Mouse (Mus musculus) embryonic fibroblast, embryonic 13.5 days (primary cell): ENCODE results near the gene Sumo2. TPM values are rescaled to one million over a fixed set of nuclear protein-coding genes. Genes with fewer than 3 reads are reported as not detected.
"Not testable (repeated sequence)": the region's sequence is repeated elsewhere in the genome, so short reads cannot be mapped to it uniquely, and the experiment has no call there.

Experiments used
- H3K27ac ChIP-seq: 2 replicates; pipeline ENCODE4 v1.5.1; 2012; ENCODE audit warnings: low read length, control low read depth, inconsistent platforms; ENCODE audit not compliant: insufficient read depth
- H3K4me1 ChIP-seq: 2 replicates; pipeline ENCODE4 v1.6.1; 2011; ENCODE audit warnings: low read length; ENCODE audit not compliant: control insufficient read depth, insufficient read depth
- H3K4me3 ChIP-seq: 2 replicates; pipeline ENCODE4 v1.5.1; 2011; ENCODE audit warnings: mild to moderate bottlenecking, control low read depth, low read length; ENCODE audit not compliant: insufficient read depth
- CTCF ChIP-seq: IDR thresholded peaks from 2 replicates; pipeline ENCODE4 v1.5.1; 2011; ENCODE audit warnings: mild to moderate bottlenecking, control low read depth, low read length, moderate library complexity, borderline replicate concordance; ENCODE audit not compliant: insufficient read depth
- POLR2A ChIP-seq: IDR thresholded peaks from 2 replicates; pipeline ENCODE4 v1.6.1; 2011; ENCODE audit warnings: low read depth, mild to moderate bottlenecking, control low read depth, low read length, moderate library complexity
- polyA plus RNA-seq: library from polyadenylated mRNA; stranded (reverse); fragments of >200 nt; gene quantifications from 2 replicates; pipeline ENCODE4 v1.2.4, GENCODE M21; 2011; ENCODE audit warnings: low read depth; ENCODE audit not compliant: missing spikeins, insufficient read length

Sumo2 gene
- polyA plus RNA-seq, 1 experiment, result 505 TPM

DNA sequence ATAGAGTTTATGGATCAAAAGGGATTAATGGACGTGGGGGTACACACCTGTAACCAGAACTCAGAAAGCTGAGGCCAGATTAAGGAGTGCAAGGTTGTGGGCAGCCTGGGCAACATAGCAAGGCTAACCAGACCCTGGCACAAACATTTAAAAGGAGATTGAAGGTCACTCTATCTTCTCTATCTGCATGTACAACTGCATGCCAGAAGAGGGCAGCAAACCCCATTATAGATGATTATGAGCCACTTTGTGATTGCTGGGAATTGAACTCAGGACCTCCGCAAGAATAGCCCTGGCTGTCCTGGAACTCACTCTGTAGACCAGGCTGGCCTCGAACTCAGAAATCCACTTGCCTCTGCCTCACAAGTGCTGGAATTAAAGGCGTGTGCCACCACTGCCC, 16.7 kb upstream of the Sumo2 start:
- Histone ChIP-seq H3K4me1 (no peaks in the 10 kb centered on the region), H3K4me3 (no peak overlapping the region), H3K27ac (no peak overlapping the region)
- TF ChIP-seq CTCF (no peak), POLR2A (no peak)

DNA sequence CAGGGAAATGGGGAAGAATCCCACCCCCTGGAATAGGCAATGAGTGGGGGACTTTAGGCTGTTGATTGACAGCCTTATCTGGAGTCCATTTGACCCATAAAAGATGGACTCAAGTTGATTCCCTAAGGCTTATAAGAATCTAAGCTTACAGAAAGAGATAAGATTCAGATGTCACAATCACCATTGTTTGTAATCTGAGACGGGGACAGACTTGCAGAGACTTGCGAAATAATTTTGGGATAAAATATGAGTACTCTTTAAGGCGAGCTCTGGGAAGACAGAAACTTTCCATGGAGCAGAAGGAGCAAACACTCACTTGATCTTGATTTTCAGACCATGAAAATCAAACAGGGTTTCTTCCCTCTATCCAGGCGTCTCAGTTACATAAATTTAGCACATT, 7.5 kb upstream of the Sumo2 start:
- no peak for TF ChIP-seq CTCF
- no peak for TF ChIP-seq POLR2A
- no peaks in the 10 kb centered on the region for H3K4me1 ChIP-seq
- H3K4me3 ChIP-seq, result no peak overlapping the region
- H3K27ac ChIP-seq, result no peak overlapping the region

GRCm38 (mm10) chr11:115538045-115538444, 2.0 kb upstream of the Sumo2 start:
- H3K27ac ChIP-seq, result no peak overlapping the region
- TF ChIP-seq CTCF (no peak), POLR2A (no peak)
- H3K4me1 ChIP-seq, result no peaks in the 10 kb centered on the region
- no peak overlapping the region for H3K4me3 ChIP-seq

GRCm38 (mm10) chr11:115536856-115537568, 936 bp upstream of the Sumo2 start:
- Histone ChIP-seq H3K4me1 (no peaks in the 10 kb centered on the region), H3K27ac (peak overlapping the region; percentile 77), H3K4me3 (no peak overlapping the region)
- TF ChIP-seq POLR2A, result 0 out of 2 replicates have a peak, but pooled peaks have one; percentile 23
- TF ChIP-seq CTCF, result no peak

- Histone ChIP-seq H3K4me3 (peak overlapping the region; percentile 91), H3K27ac (peak overlapping the region; percentile 87), H3K4me1 (no peaks in the 10 kb centered on the region)
- TF ChIP-seq CTCF (no peak), POLR2A (no peak)
Observed at GRCm38 (mm10) chr11:115535401-115536037, 557 bp downstream of the Sumo2 start.

DNA sequence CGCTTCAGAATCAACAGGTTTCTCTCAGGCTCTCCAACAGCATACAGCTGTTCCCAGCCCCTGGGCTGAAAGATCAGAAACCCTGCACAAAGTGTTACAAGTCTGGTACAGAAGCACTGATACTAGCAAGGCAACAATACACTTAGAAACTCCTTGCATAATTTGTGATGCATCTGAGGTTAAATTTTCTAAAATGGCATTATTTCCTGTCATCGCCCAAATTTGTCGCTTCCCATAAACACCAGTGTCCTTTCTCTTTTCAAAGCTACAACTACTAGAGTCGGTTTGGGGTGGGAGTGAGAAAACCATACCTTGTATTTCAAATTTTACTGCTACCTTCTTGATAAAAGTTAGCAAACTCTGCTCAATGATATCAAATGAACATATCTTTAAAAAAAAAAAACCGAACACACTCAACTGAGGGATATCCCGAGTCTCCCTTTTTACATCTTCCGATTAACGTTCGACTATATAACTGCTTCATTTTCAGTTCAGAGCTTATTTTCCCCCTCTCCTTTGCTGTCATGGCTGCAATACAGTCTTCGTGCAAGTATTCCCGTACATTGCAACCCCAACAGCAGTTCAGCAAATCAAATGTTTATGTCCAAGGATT, 1.2 kb downstream of the Sumo2 start:
- TF ChIP-seq CTCF (no peak), POLR2A (no peak; the same call in 1 of the 2 replicates)
- H3K4me1 ChIP-seq, result no peaks in the 10 kb centered on the region
- 0 out of 2 replicates have a peak overlapping the region, but pooled peaks have one; percentile 87 for H3K27ac ChIP-seq
- H3K4me3 ChIP-seq, result peak overlapping the region; percentile 91

DNA sequence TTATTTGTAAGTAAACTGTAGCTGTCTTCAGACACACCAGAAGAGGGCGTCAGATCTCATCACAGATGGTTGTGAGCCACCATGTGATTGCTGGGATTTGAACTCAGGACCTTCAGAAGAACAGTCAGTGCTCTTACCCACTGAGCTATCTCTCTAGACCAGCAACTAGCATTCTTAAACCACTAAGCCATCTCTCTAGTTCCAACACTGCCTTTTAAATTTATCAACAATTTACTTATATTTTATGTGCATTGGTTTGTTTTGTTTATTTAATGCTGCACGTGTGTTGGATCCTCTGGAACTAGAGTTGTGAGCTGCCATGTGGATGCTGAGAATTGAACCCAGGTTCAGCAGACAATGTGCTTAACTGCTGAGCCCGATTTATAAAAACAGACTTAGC, 9.6 kb downstream of the Sumo2 start:
- H3K4me1 ChIP-seq, H3K27ac ChIP-seq, H3K4me3 ChIP-seq: not testable (repeated sequence)

DNA sequence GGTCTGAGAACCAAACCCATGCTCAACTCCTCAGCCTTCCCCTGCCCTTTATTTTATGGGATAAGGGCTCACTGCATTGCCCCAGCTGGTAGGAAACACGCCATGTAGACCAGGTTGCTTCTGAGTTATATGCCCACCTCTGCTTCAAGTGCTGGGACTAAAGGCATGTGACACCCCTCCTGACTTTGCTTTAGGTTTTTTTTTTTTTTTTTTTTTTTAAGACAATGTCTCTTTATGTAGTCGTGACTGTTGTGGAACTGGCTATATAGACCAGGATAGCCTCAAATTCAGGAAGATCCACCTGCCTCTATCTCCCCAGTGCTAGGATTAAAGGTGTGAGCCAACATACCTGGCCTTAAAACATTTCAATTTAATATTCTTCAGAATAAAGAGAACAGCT, 13.4 kb downstream of the Sumo2 start:
- H3K4me1 ChIP-seq, result no peaks in the 10 kb centered on the region
- no peak overlapping the region for H3K4me3 ChIP-seq
- no peak overlapping the region for H3K27ac ChIP-seq
- TF ChIP-seq POLR2A (no peak), CTCF (no peak)

DNA sequence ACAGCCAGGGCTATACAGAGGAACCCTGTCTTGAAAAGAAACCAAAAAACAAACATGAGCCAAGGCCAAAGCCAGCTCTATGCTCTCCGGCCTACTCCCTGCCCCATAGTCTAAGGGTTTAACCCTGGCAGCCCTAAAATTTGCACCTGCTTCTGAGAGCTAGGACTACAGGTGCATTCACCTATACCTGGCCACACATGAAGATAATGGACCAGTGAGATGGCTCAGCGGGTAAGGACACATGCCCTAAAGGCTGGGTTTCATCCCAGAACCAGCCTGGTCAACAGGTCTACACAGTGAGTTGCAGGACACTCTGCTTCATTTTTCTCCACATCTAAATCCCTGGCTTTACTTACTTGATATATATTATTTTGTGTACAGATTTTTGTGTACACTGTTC, 13.8 kb downstream of the Sumo2 start:
- Histone ChIP-seq H3K4me3 (no peak overlapping the region), H3K27ac (no peak overlapping the region), H3K4me1 (no peaks in the 10 kb centered on the region)
- TF ChIP-seq CTCF, result no peak
- TF ChIP-seq POLR2A, result no peak

GRCm38 (mm10) chr11:115521080-115521479, 15.0 kb downstream of the Sumo2 start:
- H3K27ac ChIP-seq, result no peak overlapping the region
- no peaks in the 10 kb centered on the region for H3K4me1 ChIP-seq
- no peak overlapping the region for H3K4me3 ChIP-seq
- no peak for TF ChIP-seq POLR2A
- no peak for TF ChIP-seq CTCF

GRCm38 (mm10) chr11:115520218-115520617, 15.9 kb downstream of the Sumo2 start:
- TF ChIP-seq POLR2A, result no peak
- no peak for TF ChIP-seq CTCF
- no peaks in the 10 kb centered on the region for H3K4me1 ChIP-seq
- H3K4me3 ChIP-seq, result no peak overlapping the region
- H3K27ac ChIP-seq, result no peak overlapping the region
